Mouse (Mus musculus): ENCODE measurements at regions not wholly inside any gene's neighbourhood (a gene's known extent, or its start where the extent isn't known, plus 50 kb on each side); places are given as distances from the start of the nearest gene placed in this dataset.

- CTCF ChIA-PET = no interaction called here
These were observed 180.9 kb downstream of the Zfp365 start for GRCm38 (mm10) chr10:67731577-67731976.

- CTCF ChIA-PET = no interaction called here
These were observed 180.5 kb upstream of the Ado start for GRCm38 (mm10) chr10:67729271-67729670.

- CTCF ChIA-PET = no interaction called here
These were observed 178.8 kb upstream of the Ado start for GRCm38 (mm10) chr10:67727580-67727979.

- CTCF ChIA-PET = no interaction called here
These were observed 178.0 kb upstream of the Ado start for GRCm38 (mm10) chr10:67726796-67727195.

- CTCF ChIA-PET = no interaction called here
These were observed 177.6 kb upstream of the Ado start for GRCm38 (mm10) chr10:67726351-67726750.

- CTCF ChIA-PET = interaction anchor here (0.7 to 1.0 kb wide), 2 partner anchors 185 to 1135 kb away, joined by 3 read pairs; no protein-coding TSS in a partner anchor
These were observed 173.0 kb upstream of the Ado start for GRCm38 (mm10) chr10:67721787-67722186.

GRCm38 (mm10) chr10:67717506-67717905 is 168.8 kb upstream of the Ado start:
- CTCF ChIA-PET = no interaction called here

- CTCF ChIA-PET = no interaction called here
These were observed 166.3 kb upstream of the Ado start for GRCm38 (mm10) chr10:67715046-67715445.

GRCm38 (mm10) chr10:67713098-67713497 is 164.3 kb upstream of the Ado start:
- CTCF ChIA-PET = no interaction called here

- CTCF ChIA-PET = no interaction called here
These were observed 163.9 kb upstream of the Ado start for GRCm38 (mm10) chr10:67712665-67713064.

- CTCF ChIA-PET = no interaction called here
These were observed 163.2 kb upstream of the Ado start for GRCm38 (mm10) chr10:67711961-67712360.

GRCm38 (mm10) chr10:67706436-67706835 is 157.7 kb upstream of the Ado start:
- CTCF ChIA-PET = interaction anchor here (0.5 to 0.7 kb wide), 3 partner anchors 7 to 84 kb away, joined by 4 to 10 read pairs (median 6); no protein-coding TSS in a partner anchor

- CTCF ChIA-PET = no interaction called here
These were observed 154.2 kb upstream of the Ado start for GRCm38 (mm10) chr10:67702783-67703455.

GRCm38 (mm10) chr10:67697401-67698195 is 148.8 kb upstream of the Ado start:
- CTCF ChIA-PET = interaction anchor here (0.7 kb wide), 1 partner anchor 8 kb away, joined by 10 read pairs; no protein-coding TSS in a partner anchor

- CTCF ChIA-PET = no interaction called here
These were observed 147.4 kb upstream of the Ado start for GRCm38 (mm10) chr10:67695891-67696853.

- CTCF ChIA-PET = no interaction called here
These were observed 146.0 kb upstream of the Ado start for GRCm38 (mm10) chr10:67694751-67695150.

- CTCF ChIA-PET = no interaction called here
These were observed 144.8 kb upstream of the Ado start for GRCm38 (mm10) chr10:67693586-67693985.

GRCm38 (mm10) chr10:67689944-67690670 is 141.4 kb upstream of the Ado start:
- CTCF ChIA-PET = no interaction called here

GRCm38 (mm10) chr10:67679382-67679781 is 130.6 kb upstream of the Ado start:
- CTCF ChIA-PET = no interaction called here

GRCm38 (mm10) chr10:67673450-67673849 is 124.7 kb upstream of the Ado start:
- CTCF ChIA-PET = interaction anchor here (0.9 to 1.3 kb wide), 2 partner anchors 21 to 26 kb away, joined by 3 read pairs; no protein-coding TSS in a partner anchor

GRCm38 (mm10) chr10:67672281-67672680 is 123.5 kb upstream of the Ado start:
- CTCF ChIA-PET = interaction anchor here (0.8 to 1.3 kb wide), 2 partner anchors 9 to 20 kb away, joined by 3 to 11 read pairs; no protein-coding TSS in a partner anchor

All from spleen, embryonic (tissue).